Mouse (Mus musculus) central nervous system, embryonic 11.5 days (tissue): ENCODE measurements around the gene Adam25. TPM values are rescaled to one million over a fixed set of nuclear protein-coding genes. Genes with fewer than 3 reads are reported as not detected.

Experiments used
- polyA plus RNA-seq: library from polyadenylated mRNA; depleted of rRNA; stranded (reverse); fragments of >200 nt; gene quantifications from 2 replicates; pipeline ENCODE4 v1.2.3, GENCODE M21; 2012; rRNA removed

Gene Adam25
- not detected in 2 replicates for polyA plus RNA-seq

DNA sequence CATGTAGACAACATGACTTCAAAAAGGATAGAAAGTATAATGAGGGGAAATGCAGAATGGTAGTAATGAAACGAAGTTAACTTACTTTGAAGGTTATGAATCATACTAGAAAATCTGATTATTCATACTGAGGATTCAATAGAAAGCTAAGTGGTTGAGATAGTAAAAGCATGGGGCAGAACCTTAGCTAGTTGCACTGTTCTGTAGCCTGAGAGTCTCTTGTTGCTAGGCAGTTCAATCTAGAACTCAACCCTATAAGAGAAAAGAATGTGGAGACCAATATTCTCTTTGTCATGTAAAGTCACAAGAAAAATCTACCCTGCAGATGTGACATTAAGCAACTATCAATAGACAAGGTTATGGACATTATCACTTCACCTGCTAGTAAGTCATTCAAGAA, at the start of gene Adam25:
Gene Adam25, plus strand, starts transcription at position 301 of the 400 bp plus-strand sequence.

DNA sequence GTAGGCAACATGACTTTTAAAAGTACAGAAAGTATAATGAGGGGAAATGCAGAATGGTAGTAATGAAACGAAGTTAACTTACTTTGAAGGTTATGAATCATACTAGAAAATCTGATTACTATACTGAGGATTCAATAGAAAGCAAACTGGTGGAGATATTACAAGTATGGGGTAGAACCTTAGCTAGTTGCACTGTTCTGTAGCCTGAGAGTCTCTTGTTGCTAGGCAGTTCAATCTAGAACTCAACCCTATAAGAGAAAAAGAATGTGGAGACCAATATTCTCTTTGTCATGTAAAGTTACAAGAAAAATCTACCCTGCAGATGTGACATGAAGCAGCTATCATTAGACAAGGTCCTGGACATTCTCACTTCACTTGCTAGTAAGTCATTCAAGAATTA, 41.0 kb downstream of the Adam25 start, which contains the start of gene Adam20:
Gene Adam20, plus strand, starts transcription at position 301 of the 400 bp plus-strand sequence.

Other genes starting within 250 kb of the Adam25 start
- gene Adam24, start 77.1 kb upstream of the Adam25 start, polyA plus RNA-seq = not detected in 2 replicates
- not detected in 2 replicates for gene Adam20, start 41.1 kb downstream of the Adam25 start, polyA plus RNA-seq
- gene Adam39, start 70.8 kb downstream of the Adam25 start, polyA plus RNA-seq = not detected in 2 replicates